Mouse (Mus musculus) leukemia stem cell, adult 10-12 weeks (primary cell): Measurements from ENCODE around the gene Pdcl2. TPM values are rescaled to one million over a fixed set of nuclear protein-coding genes. Genes with fewer than 3 reads are reported as not detected.

Experiments
- polyA plus RNA-seq: library from polyadenylated mRNA; stranded (reverse); fragments of >175 nt; gene quantifications from 2 replicates; pipeline ENCODE4 v1.2.3, GENCODE M21; 2012; ENCODE audit warnings: low replicate concordance

The Pdcl2 gene
- not detected in 2 replicates for polyA plus RNA-seq

GRCm38 (mm10) chr5:76330953-76331352 lies at the start of gene Pdcl2:
TSS of gene Pdcl2 (minus strand) at chr5:76331156.

GRCm38 (mm10) chr5:76363453-76364104 lies 32.6 kb upstream of the Pdcl2 start, which contains the start of gene Nmu:
TSS of gene Nmu (minus strand) at chr5:76363788.

DNA sequence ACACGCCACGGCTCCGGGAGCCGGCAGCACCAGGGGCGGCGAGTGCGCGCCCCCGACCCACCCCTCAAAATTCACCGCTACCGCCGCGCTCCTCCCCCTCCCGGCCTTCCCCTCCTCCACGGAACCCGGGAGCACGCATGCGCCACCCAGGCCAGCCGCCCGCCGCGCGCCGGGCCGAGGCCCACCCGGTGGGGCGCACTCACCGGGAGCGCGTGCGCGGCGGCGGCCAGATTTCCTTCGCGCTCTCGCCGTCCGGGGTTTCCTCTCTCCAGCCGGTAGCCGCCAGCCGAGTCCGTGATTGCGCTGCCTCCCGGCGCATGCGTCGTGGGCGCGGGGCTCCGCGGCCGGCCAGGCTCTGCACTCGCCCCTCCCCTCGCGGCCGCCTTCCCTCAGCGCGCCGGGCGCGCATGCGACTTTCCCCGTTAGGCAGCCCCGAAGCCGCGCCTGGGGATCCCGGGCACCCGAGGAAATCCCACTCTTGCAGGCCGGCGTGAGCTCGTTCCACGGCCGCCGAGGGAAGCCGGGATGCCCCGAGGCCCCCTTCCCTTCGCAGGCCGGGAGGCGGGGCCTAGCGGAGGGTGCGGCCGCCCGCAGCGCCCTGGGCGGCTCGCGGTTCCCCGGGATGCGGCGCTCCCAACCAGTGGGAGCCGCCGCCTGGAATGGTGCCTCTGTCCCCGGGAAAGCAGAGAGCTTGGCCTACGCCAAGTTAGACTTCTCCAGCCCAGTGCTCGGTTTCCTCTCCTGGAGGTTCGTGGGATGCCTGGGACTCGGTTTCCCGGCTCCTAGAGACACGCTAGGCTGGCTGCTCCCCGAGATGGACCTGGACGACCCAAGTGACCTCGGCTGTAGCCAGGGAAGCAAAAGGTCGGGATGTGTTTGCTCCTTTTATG lies 26.3 kb downstream of the Pdcl2 start, which contains the start of gene Clock:
TSS of gene Clock (minus strand) at position 341 of the 890 bp plus-strand sequence.

Other genes starting within 250 kb of the Pdcl2 start
- 82.0 and 121 TPM in 2 replicates for gene Srd5a3, start 190.9 kb downstream of the Pdcl2 start, polyA plus RNA-seq
- gene Tmem165, start 147.3 kb downstream of the Pdcl2 start, polyA plus RNA-seq, result 108 and 146 TPM in 2 replicates
- 0.54 and 0.83 TPM in 2 replicates for gene Clock, start 26.4 kb downstream of the Pdcl2 start, polyA plus RNA-seq
- gene Nmu, start 32.6 kb upstream of the Pdcl2 start, polyA plus RNA-seq, result not detected in 2 replicates
- not detected in 2 replicates for gene Gm7271, start 152.9 kb upstream of the Pdcl2 start, polyA plus RNA-seq
- 0.71 and 3.9 TPM in 2 replicates for gene Exoc1, start 198.2 kb upstream of the Pdcl2 start, polyA plus RNA-seq